Mouse (Mus musculus) cerebellum, adult 2 months (tissue): Measurements from ENCODE around the gene Sh2b2.

Source experiments
- CTCF ChIP-seq: fragments of 200-500 bp; IDR thresholded peaks from 2 replicates; pipeline ENCODE4 v1.5.1; 2011; ENCODE audit warnings: low read depth, mild to moderate bottlenecking, control low read depth, low read length, moderate library complexity, borderline replicate concordance; ENCODE audit not compliant: insufficient read depth
- POLR2A ChIP-seq: fragments of 200-500 bp; IDR thresholded peaks from 2 replicates; pipeline ENCODE4 v1.6.1; 2011; ENCODE audit warnings: low read length, control low read depth, borderline replicate concordance; ENCODE audit not compliant: insufficient read depth

DNA sequence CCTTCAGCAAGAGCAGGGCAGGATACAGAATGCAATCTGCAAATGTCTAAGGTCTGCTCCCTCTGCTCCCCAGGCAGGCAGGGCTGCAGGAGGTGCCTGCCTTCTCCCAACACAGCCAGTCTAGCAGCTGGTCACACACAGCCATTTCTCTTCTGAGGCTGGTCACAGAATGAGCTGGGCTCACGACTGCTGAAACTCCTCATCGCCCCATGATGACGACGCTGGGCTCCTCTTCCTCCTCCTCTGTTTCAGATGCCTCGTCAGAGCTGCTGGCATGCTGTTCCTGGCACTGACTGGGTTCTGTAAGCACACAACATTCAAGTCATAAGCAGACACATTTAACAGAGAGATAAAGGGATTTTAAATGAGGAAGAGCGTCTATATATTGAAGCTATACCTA lies 65.2 kb downstream of the Sh2b2 start:
- no peak for TF ChIP-seq CTCF
- no peak for TF ChIP-seq POLR2A
